Mouse (Mus musculus) heart, embryonic 15.5 days (tissue): ENCODE data around the gene Zmat5. TPM values are rescaled to one million over a fixed set of nuclear protein-coding genes. Genes with fewer than 3 reads are reported as not detected.
A peak's percentile ranks its signal among the peaks of the same experiment; 100 is the strongest.
"Not testable (repeated sequence)": the region's sequence is repeated elsewhere in the genome, so short reads cannot be mapped to it uniquely, and the experiment has no call there.

Experiments used
- ATAC-seq: fragments of 200-750 bp; cut with Nextera tagmentation; replicated peaks from 2 replicates; pipeline ENCODE4 v1.8.0; 2017; ENCODE audit warnings: low read depth, moderate TSS enrichment; ENCODE audit not compliant: insufficient number of reproducible peaks, insufficient read depth, low FRiP score
- H3K27ac ChIP-seq: fragments of 300-500 bp; sonication (generic); 2 replicates; pipeline ENCODE4 v1.5.1; 2015; ENCODE audit warnings: mild to moderate bottlenecking, inconsistent platforms
- H3K27me3 ChIP-seq: fragments of 300-500 bp; sonication (generic); 2 replicates; pipeline ENCODE4 v1.6.1; 2015; ENCODE audit warnings: inconsistent platforms
- H3K36me3 ChIP-seq: fragments of 300-500 bp; sonication (generic); 2 replicates; pipeline ENCODE4 v1.6.1; 2015; ENCODE audit warnings: mild to moderate bottlenecking, inconsistent platforms
- H3K4me1 ChIP-seq: fragments of 300-500 bp; sonication (generic); replicated peaks from 2 replicates; pipeline ENCODE4 v1.6.1; 2015; ENCODE audit warnings: inconsistent platforms
- H3K4me2 ChIP-seq: fragments of 300-500 bp; sonication (generic); 2 replicates; pipeline ENCODE4 v1.6.1; 2015; ENCODE audit warnings: inconsistent platforms, mild to moderate bottlenecking, moderate library complexity
- H3K4me3 ChIP-seq: fragments of 300-500 bp; sonication (generic); 2 replicates; pipeline ENCODE4 v1.5.1; 2015; ENCODE audit warnings: mild to moderate bottlenecking, inconsistent platforms
- H3K9ac ChIP-seq: fragments of 300-500 bp; sonication (generic); 2 replicates; pipeline ENCODE4 v1.6.1; 2015; ENCODE audit warnings: mild to moderate bottlenecking, inconsistent platforms
- H3K9me3 ChIP-seq: fragments of 300-500 bp; sonication (generic); replicated peaks from 2 replicates; pipeline ENCODE4 v1.6.1; 2016; ENCODE audit warnings: inconsistent platforms
- WGBS: fragments of 180-500 bp; shearing (Covaris S2); methylation state at CpG from one replicate; pipeline ENCODE4 v1.1.7; 2015; ENCODE audit warnings: mixed read lengths; 5-methylcytosine and 5-hydroxymethylcytosine counted together
- polyA plus RNA-seq: library from polyadenylated mRNA; unstranded; fragments of >200 nt; fragmentation: Nextera tagmentation; extraction: Ambion mirVana; gene quantifications from 2 replicates; pipeline ENCODE4 v1.2.1, GENCODE M21; 2015

Gene Zmat5
- polyA plus RNA-seq, 1 experiment from 2014 or later = 52.7 TPM

DNA sequence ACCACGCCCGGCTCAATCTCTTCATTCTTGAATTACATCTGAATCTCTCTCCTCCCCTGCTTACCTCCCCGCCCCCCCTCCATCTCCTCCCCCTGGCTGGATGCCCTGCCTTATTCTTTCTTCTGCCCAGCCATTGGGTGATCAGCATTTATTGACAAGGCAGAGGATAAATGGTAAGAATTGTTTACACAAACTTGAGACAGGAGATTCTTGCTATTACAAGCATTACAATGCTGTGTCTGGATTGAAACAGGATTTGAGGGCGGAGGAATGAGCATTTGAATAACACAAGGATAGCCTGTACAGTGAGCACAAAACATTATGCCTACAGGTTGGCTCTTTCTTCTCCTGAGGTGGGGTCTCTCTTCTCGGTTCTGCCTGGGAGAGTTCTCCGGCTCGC is 14.1 kb upstream of the Zmat5 start:
- no peaks in the 10 kb centered on the region for H3K9me3 ChIP-seq
- no peaks in the 10 kb centered on the region for H3K36me3 ChIP-seq
- WGBS = 80% methylated on average over 7 of the region's 7 CpGs
- H3K27me3 ChIP-seq = no peaks in the 10 kb centered on the region
- no peak overlapping the region for H3K4me2 ChIP-seq
- H3K4me1 ChIP-seq = no peaks in the 10 kb centered on the region; the same call in 1 of the 2 replicates
- H3K4me3 ChIP-seq = no peak overlapping the region
- no peak overlapping the region for H3K9ac ChIP-seq
- H3K27ac ChIP-seq = no peak overlapping the region
- no peak for ATAC-seq

DNA sequence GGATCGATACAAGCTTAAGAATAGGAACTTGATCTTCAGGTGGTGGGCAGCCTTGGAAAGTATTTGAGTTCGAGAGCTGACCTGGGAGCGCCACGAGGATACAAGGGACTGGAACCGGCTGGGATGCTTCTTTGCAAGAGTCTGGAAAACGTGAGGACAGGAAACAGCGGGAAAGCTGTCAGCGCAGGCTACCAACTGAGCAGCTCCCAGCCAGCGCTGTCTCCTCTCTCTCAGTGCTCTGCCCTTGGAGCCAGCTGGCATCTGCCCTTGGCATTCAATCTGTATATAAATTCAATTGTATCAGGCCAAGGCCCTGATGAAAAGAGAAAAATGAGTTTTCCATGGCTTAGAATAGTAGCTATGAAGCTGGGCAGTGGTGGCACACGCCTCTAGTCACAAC is 13.3 kb upstream of the Zmat5 start:
- 53% methylated on average over 10 of the region's 10 CpGs for WGBS
- H3K36me3 ChIP-seq = no peaks in the 10 kb centered on the region
- H3K27ac ChIP-seq = no peak overlapping the region
- no peaks in the 10 kb centered on the region; the same call in 1 of the 2 replicates for H3K4me1 ChIP-seq
- no peak overlapping the region for H3K9ac ChIP-seq
- no peaks in the 10 kb centered on the region for H3K9me3 ChIP-seq
- no peak for ATAC-seq
- no peak overlapping the region for H3K4me3 ChIP-seq
- H3K4me2 ChIP-seq = no peak overlapping the region
- H3K27me3 ChIP-seq = no peaks in the 10 kb centered on the region

DNA sequence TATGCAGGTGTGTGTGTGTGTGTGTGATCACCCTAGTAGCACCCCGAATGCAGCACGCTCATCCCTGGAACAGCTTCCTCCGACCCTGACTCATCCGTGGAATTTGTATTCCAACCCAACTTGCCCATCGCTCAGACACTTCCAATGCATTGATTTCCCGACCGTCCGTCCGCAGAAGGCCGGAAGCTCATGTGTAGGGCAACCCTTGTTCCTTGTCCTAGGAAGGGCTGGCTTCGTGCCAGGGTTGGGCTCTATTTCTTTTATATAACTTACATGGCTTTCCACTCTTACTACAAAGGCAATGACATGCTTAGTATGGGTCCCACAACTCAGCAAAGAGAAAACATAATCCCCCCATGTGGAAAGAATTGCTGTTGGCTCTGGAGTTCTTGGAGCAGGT is 12.3 kb upstream of the Zmat5 start:
- Histone ChIP-seq H3K36me3 (no peaks in the 10 kb centered on the region), H3K9ac (no peak overlapping the region), H3K27ac (no peak overlapping the region), H3K9me3 (no peaks in the 10 kb centered on the region), H3K27me3 (no peaks in the 10 kb centered on the region), H3K4me2 (no peak overlapping the region), H3K4me1 (peaks cover under 1% of the 10 kb centered on the region), H3K4me3 (no peak overlapping the region)
- ATAC-seq = no peak
- 90% methylated on average over 11 of the region's 11 CpGs for WGBS

DNA sequence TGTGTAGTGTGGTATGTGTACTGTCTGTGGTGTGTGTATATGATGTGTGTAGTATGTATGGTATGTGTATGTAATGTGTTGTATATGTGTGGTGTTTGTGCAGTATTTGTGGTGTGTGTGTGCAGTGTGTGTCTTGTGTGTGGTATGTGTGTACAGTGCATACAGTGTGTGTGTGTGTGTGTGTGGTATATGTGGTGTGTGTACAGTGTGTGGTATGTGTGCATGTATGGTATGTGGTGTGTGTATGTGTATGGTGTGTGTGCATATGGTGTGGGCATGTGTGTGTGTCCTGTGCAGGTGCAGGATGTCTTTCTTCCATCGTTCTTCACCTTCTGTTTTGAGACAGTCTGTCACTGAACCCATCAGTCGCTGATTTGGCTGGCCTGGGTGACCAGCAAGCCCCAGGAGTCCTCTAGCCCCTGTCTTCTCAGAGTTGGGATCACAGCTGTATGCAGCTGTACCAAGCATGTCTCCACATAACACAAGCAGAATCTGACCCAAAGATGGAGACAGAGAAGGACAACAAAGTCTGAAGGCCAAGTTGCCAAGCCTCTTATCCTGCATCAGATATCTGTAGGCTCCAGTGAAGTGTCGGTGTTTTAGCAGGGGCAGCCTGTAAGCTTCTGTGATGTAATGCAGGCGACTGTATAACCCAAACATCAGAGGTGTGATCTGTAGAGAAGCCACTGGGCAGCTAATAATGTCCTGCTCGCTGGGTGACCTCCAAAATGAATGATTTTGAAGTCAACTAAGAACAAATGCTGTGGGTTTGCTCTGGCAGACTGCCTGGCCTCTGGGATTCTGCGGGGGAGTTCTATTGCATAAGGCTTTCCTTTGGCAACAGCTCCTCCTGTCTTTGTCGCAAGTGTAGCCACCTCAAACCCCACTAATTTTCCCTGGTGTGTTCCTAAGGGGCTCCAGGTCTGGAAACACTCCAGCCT is 7.2 kb upstream of the Zmat5 start:
- Histone ChIP-seq H3K9ac (no peak overlapping the region), H3K9me3 (no peaks in the 10 kb centered on the region), H3K27ac (no peak overlapping the region), H3K27me3 (no peaks in the 10 kb centered on the region), H3K36me3 (peaks cover 18% of the 10 kb centered on the region), H3K4me1 (peaks cover 6% of the 10 kb centered on the region), H3K4me3 (no peak overlapping the region), H3K4me2 (no peak overlapping the region)
- peak; percentile 29; the same call in 1 of the 2 replicates for ATAC-seq
- WGBS = 27% methylated on average over 7 of the region's 7 CpGs

DNA sequence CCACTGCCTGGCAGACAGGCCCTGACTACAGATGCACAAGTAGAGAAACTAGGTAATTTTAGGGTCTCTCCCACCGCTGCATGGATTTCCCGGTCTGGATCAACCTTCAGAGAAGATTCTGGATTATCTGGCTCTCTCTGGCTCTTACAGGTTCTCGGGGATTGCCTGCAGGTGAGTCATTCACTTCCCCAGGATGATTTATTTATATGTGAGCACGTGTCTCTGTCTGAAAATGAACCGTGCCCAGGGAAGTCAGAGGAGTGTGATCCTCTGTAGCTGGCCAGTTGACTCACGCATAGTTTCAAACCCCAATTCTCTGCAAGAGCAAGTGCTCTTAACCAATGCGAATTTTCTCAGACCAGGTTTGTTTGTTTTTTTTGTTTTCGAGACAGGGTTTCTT is 3.8 kb upstream of the Zmat5 start:
- no peaks in the 10 kb centered on the region for H3K27me3 ChIP-seq
- 75% methylated on average over 8 of the region's 8 CpGs for WGBS
- no peak for ATAC-seq

DNA sequence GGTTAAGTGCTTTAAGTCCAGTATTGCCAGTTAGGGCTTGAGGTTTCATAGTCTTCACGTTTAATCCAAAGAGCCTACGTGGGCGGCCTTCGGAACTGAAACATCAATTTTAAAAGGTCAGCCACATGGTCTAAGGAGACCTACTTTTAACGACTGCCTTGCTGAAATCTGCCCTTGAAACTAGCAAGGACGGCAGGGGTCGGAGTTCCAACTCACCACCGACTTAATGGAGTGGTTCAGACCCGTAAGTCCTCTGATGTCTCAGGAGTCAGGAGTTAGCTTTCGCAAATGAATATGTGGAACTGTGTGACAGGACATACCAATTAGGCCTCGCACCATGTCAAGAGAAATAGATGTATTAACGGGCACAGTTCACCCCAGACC is 798 bp upstream of the Zmat5 start:
- WGBS = 4% methylated on average over 12 of the region's 12 CpGs
- H3K27ac ChIP-seq = peak overlapping the region; percentile 91
- no peaks in the 10 kb centered on the region for H3K9me3 ChIP-seq
- peak overlapping the region; percentile 79 for H3K4me3 ChIP-seq
- H3K9ac ChIP-seq = peak overlapping the region; percentile 91
- no peaks in the 10 kb centered on the region for H3K27me3 ChIP-seq
- ATAC-seq = 0 out of 2 replicates have a peak, but pooled peaks have one; percentile 2
- peaks cover 19% of the 10 kb centered on the region for H3K4me1 ChIP-seq
- H3K36me3 ChIP-seq = peaks cover 24% of the 10 kb centered on the region
- H3K4me2 ChIP-seq = peak overlapping the region; percentile 81

More for the DNA sequence above, 3.8 kb upstream of the Zmat5 start:
- peaks cover 24% of the 10 kb centered on the region for H3K36me3 ChIP-seq
- no peak overlapping the region for H3K4me3 ChIP-seq
- H3K27ac ChIP-seq = no peak overlapping the region
- peaks cover 24% of the 10 kb centered on the region for H3K4me1 ChIP-seq
- H3K4me2 ChIP-seq = no peak overlapping the region
- no peaks in the 10 kb centered on the region for H3K9me3 ChIP-seq
- H3K9ac ChIP-seq = no peak overlapping the region

DNA sequence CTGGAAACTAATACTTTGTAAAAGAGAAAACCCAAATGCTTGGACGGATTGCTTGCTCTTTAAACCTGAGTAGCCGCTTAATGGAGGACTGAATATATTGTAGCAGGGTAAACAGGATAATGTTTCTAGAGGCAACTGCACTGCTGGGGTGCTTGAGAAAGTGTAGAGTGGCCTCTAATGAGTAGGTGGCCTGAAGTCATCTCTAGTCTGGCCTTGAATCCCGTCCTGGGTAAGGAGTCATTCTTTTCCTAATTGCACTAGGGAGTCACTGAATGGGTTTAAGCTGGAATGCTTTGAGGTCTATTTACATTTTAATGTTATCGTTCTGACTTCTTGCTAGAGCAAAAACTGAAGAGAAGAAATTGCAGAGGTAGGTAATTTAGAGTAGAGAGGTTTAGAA is 700 bp downstream of the Zmat5 start:
- Histone ChIP-seq H3K4me3 (peak overlapping the region; percentile 79), H3K9ac (peak overlapping the region; percentile 91), H3K27me3 (no peaks in the 10 kb centered on the region), H3K4me2 (peak overlapping the region; percentile 81), H3K27ac (peak overlapping the region; percentile 51), H3K4me1 (peaks cover 19% of the 10 kb centered on the region), H3K36me3 (peaks cover 24% of the 10 kb centered on the region), H3K9me3 (no peaks in the 10 kb centered on the region)
- 15% methylated on average over 4 of the region's 4 CpGs for WGBS
- no peak for ATAC-seq

DNA sequence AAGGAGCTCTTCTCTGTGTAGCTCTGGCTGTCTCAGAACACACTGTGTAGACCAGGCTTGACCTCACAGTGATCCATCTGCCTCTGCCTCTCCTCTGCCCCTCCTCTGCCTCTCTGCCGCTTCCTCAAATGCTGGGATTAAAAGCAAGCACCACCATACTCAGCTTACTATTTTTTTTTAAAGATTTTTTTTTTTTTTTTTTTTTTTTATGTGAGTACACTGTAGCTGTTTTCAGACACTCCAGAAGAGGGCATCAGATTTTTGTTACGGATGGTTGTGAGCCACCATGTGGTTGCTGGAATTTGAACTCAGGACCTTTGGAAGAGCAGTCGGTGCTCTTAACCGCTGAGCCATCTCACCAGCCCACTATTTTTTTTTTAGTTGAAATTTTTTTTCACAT is 5.7 kb downstream of the Zmat5 start:
- not testable (repeated sequence) for H3K27me3 ChIP-seq, ATAC-seq, H3K36me3 ChIP-seq, H3K4me3 ChIP-seq, H3K27ac ChIP-seq, H3K9me3 ChIP-seq, H3K9ac ChIP-seq, H3K4me2 ChIP-seq, H3K4me1 ChIP-seq
- WGBS = 80% methylated on average over 4 of the region's 4 CpGs

DNA sequence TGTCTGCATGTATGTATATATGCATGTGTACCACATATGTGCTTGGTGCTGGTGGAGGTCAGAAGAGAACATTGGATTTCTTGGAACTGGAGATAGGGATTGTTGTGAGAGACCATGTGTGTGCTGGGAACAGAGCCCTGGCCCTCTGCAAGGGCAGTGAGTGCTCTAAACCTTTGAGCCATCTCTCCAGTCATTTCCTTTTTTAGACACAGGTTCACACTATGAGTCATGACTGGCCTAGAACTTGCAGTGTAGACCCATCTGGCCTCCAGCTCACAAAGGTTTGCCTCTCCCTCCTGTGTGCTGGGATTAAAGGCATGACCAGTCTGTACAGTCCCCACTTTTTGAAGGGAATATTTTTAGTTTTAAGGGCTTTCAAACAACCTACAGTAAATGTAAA is 8.3 kb downstream of the Zmat5 start:
- H3K9ac ChIP-seq = no peak overlapping the region
- H3K4me2 ChIP-seq = no peak overlapping the region
- no peak overlapping the region for H3K4me3 ChIP-seq
- H3K9me3 ChIP-seq = no peaks in the 10 kb centered on the region
- no peaks in the 10 kb centered on the region for H3K36me3 ChIP-seq
- ATAC-seq = no peak
- peaks cover 3% of the 10 kb centered on the region; the same call in 1 of the 2 replicates for H3K4me1 ChIP-seq
- H3K27me3 ChIP-seq = no peaks in the 10 kb centered on the region
- H3K27ac ChIP-seq = no peak overlapping the region

DNA sequence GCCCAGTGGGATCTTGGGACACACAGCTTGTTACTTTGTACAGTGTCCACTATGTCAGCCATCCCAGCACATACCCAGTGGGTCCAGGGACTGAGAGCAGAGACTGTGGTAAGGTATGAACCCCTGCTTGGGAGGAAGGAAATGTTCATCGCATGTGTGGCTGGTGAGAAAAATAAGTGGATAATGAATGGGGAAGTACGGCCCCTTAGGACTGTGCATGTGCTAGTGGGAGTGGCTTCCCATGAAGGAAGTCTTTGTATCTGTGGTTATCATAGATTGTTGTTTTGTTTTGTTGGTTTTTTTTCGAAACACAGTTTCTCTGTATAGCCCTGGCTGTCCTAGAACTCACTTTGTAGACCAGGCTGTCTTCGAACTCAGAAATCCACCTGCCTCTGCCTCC is 10.2 kb downstream of the Zmat5 start:
- Histone ChIP-seq H3K9me3 (no peaks in the 10 kb centered on the region), H3K27ac (no peak overlapping the region), H3K27me3 (no peaks in the 10 kb centered on the region), H3K9ac (no peak overlapping the region), H3K4me1 (peaks cover 12% of the 10 kb centered on the region), H3K4me2 (no peak overlapping the region), H3K36me3 (no peaks in the 10 kb centered on the region), H3K4me3 (no peak overlapping the region)
- 80% methylated on average over 4 of the region's 4 CpGs for WGBS
- no peak for ATAC-seq

DNA sequence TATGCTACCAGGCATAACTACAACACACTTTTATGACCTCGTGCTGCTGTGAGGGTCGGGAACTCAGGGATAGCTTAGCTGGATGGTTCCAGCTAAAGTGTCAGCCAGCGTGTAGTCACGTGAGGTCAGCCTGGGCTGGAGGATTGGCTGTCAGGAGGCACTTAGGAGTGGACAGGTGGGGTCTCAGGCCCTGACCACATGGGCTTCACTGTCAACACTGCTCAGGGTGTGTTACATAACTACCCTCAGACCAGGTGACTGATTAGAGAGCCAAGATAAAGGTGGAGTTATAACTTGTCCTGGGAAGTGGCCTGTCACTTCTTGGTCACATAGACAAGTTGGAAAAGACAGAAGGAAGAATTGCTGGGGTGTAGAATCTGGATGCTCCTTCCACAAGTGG is 11.1 kb downstream of the Zmat5 start:
- no peak overlapping the region for H3K9ac ChIP-seq
- no peaks in the 10 kb centered on the region for H3K27me3 ChIP-seq
- no peaks in the 10 kb centered on the region for H3K9me3 ChIP-seq
- no peak overlapping the region for H3K27ac ChIP-seq
- no peak overlapping the region for H3K4me3 ChIP-seq
- no peak for ATAC-seq
- H3K4me1 ChIP-seq = peaks cover 13% of the 10 kb centered on the region
- H3K4me2 ChIP-seq = no peak overlapping the region
- H3K36me3 ChIP-seq = no peaks in the 10 kb centered on the region
- 68% methylated on average over 4 of the region's 4 CpGs for WGBS
